Mouse (Mus musculus): ENCODE data around the gene Atp6v0e2. TPM values are rescaled to one million over a fixed set of nuclear protein-coding genes. Genes with fewer than 3 reads are reported as not detected.

Atp6v0e2 gene
- polyA plus RNA-seq, 1 experiment from 2014 or later = 55.1 TPM

DNA sequence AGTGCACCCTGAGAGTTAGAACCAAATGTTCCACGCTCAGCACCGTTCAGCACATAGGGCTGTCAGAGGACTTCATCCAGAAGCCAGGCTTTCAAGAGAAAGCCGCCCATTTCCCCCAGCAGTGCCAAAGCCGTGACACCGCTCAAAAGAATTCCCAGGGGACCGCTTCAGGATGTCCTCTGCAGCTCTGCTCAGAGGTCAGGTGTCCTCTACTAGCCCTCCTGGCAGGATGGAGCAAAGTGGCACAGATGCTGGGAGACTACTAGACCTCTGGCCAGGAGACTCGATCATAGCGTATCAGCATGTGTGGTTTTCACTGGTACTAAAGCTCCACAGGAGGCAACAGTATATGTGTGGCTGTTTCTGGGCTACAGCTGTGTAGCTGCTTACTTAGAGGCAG, 2.5 kb upstream of the Atp6v0e2 start:
- no peaks in the 10 kb centered on the region for H3K36me3 ChIP-seq (ENCODE audit: control insufficient read depth, insufficient read depth, low read length)
- H3K9me3 ChIP-seq (ENCODE audit: control insufficient read depth, low read length) = no peaks in the 10 kb centered on the region
- H3K27me3 ChIP-seq (ENCODE audit: control insufficient read depth, insufficient read depth, low read length) = no peaks in the 10 kb centered on the region
- no peak overlapping the region for H3K4me2 ChIP-seq (replicated peaks; ENCODE audit: low read depth, low read length)
- no peak overlapping the region for H3K9ac ChIP-seq (ENCODE audit: low read depth, low read length)
- H3K4me3 ChIP-seq (ENCODE audit: low read depth, low read length) = no peak overlapping the region
- H3K4me1 ChIP-seq (replicated peaks; ENCODE audit: control insufficient read depth, insufficient read depth, low read length) = peaks cover 4% of the 10 kb centered on the region
- DNase-seq (ENCODE audit: low spot score) = no peak
- no peak overlapping the region for H3K27ac ChIP-seq (ENCODE audit: low read depth, low read length)
- ATAC-seq (ENCODE audit: low FRiP score) = no peak
- WGBS = 83% methylated on average over 8 of the region's 8 CpGs

DNA sequence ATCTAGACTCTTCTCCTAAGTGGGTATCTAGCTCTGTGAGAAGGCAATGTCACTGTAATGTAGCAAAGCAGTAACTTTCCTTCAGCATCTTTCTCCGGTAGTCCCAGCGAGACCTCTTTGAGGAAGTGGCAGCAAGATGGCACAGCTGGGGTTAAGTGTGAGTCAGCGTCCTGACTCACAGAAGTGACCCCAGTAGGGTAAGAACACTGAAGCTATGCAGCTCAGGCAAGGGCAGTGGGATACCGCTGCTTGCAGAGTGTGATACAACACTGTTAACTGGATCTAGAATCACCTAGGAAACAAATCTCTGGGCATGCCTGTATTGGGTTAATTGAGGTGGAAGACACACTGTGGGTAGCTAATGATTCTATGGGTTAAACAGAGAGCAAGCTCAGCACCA, 1.3 kb upstream of the Atp6v0e2 start:
- Histone ChIP-seq H3K27ac (ENCODE audit: low read depth, low read length) (no peak overlapping the region), H3K4me1 (replicated peaks; ENCODE audit: control insufficient read depth, insufficient read depth, low read length) (peaks cover 4% of the 10 kb centered on the region), H3K4me3 (ENCODE audit: low read depth, low read length) (no peak overlapping the region), H3K36me3 (ENCODE audit: control insufficient read depth, insufficient read depth, low read length) (no peaks in the 10 kb centered on the region), H3K4me2 (replicated peaks; ENCODE audit: low read depth, low read length) (no peak overlapping the region), H3K27me3 (ENCODE audit: control insufficient read depth, insufficient read depth, low read length) (no peaks in the 10 kb centered on the region), H3K9me3 (ENCODE audit: control insufficient read depth, low read length) (no peaks in the 10 kb centered on the region), H3K9ac (ENCODE audit: low read depth, low read length) (no peak overlapping the region)
- ATAC-seq (ENCODE audit: low FRiP score) = no peak
- WGBS = 78% methylated on average over 4 of the region's 4 CpGs
- DNase-seq (ENCODE audit: low spot score) = no peak

DNA sequence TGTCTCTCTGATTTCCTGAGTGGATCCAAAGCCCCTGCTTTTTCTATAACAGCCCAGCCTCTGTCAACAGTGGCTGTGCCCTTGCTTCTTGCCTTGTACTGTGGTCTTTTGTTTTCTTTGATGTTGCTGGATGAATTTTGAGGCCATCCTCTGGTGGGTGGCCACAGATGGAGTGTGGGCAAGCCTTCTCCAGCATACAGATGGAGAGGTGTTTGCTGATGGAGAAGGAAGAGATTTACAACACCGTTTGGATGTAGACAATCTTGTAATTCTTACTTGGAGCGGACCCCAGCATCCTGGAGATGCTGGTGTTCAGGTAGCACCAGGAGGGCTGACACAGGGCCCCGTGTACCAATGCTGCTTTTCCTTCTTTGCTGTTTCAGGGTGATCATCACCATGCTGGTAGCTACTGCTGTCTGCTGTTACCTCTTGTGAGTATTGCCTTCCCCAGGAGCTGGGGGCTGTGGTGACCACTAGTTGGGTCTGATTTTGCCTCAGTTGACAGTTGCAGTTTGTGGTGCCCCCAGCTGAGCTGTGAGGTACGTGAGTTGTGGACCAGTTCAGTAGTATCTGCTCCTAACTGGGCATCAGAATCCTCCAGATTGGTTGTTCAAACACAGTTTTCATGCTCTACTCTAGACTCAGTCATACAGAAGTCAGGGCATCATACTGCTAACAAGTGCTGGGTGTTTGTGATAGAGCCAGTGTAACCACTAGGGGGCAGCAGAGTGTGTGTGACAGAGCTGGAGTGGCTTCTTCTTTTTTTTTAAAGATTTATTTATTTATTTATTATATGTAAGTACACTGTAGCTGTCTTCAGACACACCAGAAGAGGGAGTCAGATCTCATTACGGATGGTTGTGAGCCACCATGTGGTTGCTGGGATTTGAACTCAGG, 1.7 kb downstream of the Atp6v0e2 start:
- Histone ChIP-seq H3K9ac (ENCODE audit: low read depth, low read length) (no peak overlapping the region), H3K27me3 (ENCODE audit: control insufficient read depth, insufficient read depth, low read length) (no peaks in the 10 kb centered on the region), H3K4me2 (replicated peaks; ENCODE audit: low read depth, low read length) (no peak overlapping the region), H3K4me3 (ENCODE audit: low read depth, low read length) (no peak overlapping the region), H3K4me1 (replicated peaks; ENCODE audit: control insufficient read depth, insufficient read depth, low read length) (peaks cover 4% of the 10 kb centered on the region), H3K9me3 (ENCODE audit: control insufficient read depth, low read length) (no peaks in the 10 kb centered on the region), H3K36me3 (ENCODE audit: control insufficient read depth, insufficient read depth, low read length) (no peaks in the 10 kb centered on the region), H3K27ac (ENCODE audit: low read depth, low read length) (no peak overlapping the region)
- DNase-seq (ENCODE audit: low spot score) (peak; percentile 82), ATAC-seq (ENCODE audit: low FRiP score) (no peak)
- WGBS = 68% methylated on average over 4 of the region's 5 CpGs

DNA sequence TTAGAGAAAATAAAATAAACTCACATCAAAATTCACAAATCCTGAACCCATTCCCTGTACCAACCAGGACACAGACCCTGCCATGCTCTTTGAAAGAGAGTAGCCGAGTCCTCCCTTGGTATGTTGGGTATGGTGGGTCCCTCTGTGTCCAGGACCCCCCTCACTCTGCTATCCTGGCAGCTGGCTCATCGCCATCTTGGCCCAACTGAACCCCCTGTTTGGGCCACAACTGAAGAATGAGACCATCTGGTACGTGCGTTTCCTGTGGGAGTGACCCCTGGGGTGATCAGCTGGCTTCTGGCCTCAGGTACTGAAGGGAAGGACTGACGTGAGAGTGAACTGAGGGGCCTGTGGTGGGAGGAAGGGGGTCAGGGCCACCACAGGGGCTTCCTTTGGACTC, 2.4 kb downstream of the Atp6v0e2 start:
- H3K27me3 ChIP-seq (ENCODE audit: control insufficient read depth, insufficient read depth, low read length) = no peaks in the 10 kb centered on the region
- 67% methylated on average over 5 of the region's 5 CpGs for WGBS
- no peak overlapping the region for H3K9ac ChIP-seq (ENCODE audit: low read depth, low read length)
- no peak for ATAC-seq (ENCODE audit: low FRiP score)
- no peak overlapping the region for H3K27ac ChIP-seq (ENCODE audit: low read depth, low read length)
- no peak for DNase-seq (ENCODE audit: low spot score)
- no peaks in the 10 kb centered on the region for H3K36me3 ChIP-seq (ENCODE audit: control insufficient read depth, insufficient read depth, low read length)
- H3K9me3 ChIP-seq (ENCODE audit: control insufficient read depth, low read length) = no peaks in the 10 kb centered on the region
- H3K4me3 ChIP-seq (ENCODE audit: low read depth, low read length) = no peak overlapping the region
- H3K4me1 ChIP-seq (replicated peaks; ENCODE audit: control insufficient read depth, insufficient read depth, low read length) = peaks cover 4% of the 10 kb centered on the region
- no peak overlapping the region for H3K4me2 ChIP-seq (replicated peaks; ENCODE audit: low read depth, low read length)

DNA sequence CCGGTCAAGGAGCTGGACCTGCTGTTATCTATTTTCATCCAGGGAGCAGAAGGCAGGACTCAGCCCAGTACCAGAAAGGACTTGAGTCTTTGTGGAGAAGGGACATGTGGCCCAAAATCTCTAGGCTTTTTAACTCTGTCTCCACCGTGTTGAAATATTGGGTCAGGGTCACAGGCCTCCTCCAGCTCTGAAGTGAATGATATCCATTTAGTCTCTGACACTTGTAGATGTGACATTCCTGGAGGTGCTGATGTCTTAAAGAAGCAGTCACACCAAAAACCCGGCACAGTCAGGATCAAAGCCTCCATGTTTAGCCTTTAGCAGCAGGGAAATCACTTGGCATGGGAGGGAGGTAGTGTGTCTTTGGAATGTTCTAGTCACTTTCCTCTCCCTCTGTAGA, 3.3 kb downstream of the Atp6v0e2 start:
- H3K36me3 ChIP-seq (ENCODE audit: control insufficient read depth, insufficient read depth, low read length) = no peaks in the 10 kb centered on the region
- DNase-seq (ENCODE audit: low spot score) (no peak), ATAC-seq (ENCODE audit: low FRiP score) (no peak)
- H3K27ac ChIP-seq (ENCODE audit: low read depth, low read length) = no peak overlapping the region
- H3K4me2 ChIP-seq (replicated peaks; ENCODE audit: low read depth, low read length) = no peak overlapping the region
- H3K4me3 ChIP-seq (ENCODE audit: low read depth, low read length) = no peak overlapping the region
- peaks cover 4% of the 10 kb centered on the region for H3K4me1 ChIP-seq (replicated peaks; ENCODE audit: control insufficient read depth, insufficient read depth, low read length)
- WGBS = 65% methylated on average over 3 of the region's 3 CpGs
- H3K9me3 ChIP-seq (ENCODE audit: control insufficient read depth, low read length) = no peaks in the 10 kb centered on the region
- H3K27me3 ChIP-seq (ENCODE audit: control insufficient read depth, insufficient read depth, low read length) = no peaks in the 10 kb centered on the region
- H3K9ac ChIP-seq (ENCODE audit: low read depth, low read length) = no peak overlapping the region

DNA sequence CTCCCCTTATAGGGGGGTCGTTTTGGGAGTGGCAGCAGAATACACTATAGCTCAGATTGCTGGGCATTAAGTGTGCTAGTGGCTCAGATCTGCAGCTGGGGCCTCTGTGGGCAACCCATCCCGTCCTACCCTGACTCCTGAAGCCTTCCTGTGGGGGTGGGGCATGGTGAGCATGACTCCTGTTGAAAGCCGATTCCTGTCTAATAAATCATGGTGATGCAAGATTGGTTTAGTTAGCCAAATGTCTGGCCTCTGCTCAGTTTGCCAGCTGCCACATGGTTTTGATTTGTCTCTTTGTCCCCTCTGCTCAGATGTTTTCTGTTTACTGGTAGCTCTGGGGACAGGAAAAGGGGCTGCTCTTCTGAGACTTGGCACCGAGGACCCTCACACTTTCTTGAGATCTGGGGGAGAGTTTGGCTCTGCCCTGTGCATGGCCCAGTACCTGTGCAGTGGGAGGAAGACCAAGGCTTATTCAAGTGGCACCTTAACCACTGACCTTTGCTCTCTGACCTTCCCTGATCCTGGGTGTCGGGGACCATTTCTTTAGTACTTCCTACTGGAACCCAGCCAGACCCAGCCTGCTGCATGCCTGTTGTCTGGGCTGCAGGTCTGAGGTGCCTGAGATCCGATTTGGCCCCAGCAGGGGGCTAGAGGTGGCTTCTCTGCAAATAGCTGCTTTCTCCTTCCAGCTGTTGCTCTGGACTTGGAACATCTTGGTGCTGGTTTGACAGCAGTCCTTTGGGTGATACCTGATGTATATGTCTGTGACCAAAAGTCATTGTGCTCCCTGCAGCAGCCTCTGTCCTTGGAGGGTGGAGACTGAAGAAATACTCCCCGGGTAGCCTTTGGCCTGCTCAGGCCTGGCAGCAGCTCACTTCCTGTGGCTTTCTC, 4.4 kb downstream of the Atp6v0e2 start:
- Histone ChIP-seq H3K4me2 (replicated peaks; ENCODE audit: low read depth, low read length) (no peak overlapping the region), H3K36me3 (ENCODE audit: control insufficient read depth, insufficient read depth, low read length) (no peaks in the 10 kb centered on the region), H3K4me1 (replicated peaks; ENCODE audit: control insufficient read depth, insufficient read depth, low read length) (peaks cover 4% of the 10 kb centered on the region), H3K9me3 (ENCODE audit: control insufficient read depth, low read length) (no peaks in the 10 kb centered on the region), H3K27ac (ENCODE audit: low read depth, low read length) (no peak overlapping the region), H3K27me3 (ENCODE audit: control insufficient read depth, insufficient read depth, low read length) (no peaks in the 10 kb centered on the region), H3K4me3 (ENCODE audit: low read depth, low read length) (no peak overlapping the region), H3K9ac (ENCODE audit: low read depth, low read length) (no peak overlapping the region)
- 50% methylated on average over 7 of the region's 7 CpGs for WGBS
- no peak for ATAC-seq (ENCODE audit: low FRiP score)
- DNase-seq (ENCODE audit: low spot score) = no peak

DNA sequence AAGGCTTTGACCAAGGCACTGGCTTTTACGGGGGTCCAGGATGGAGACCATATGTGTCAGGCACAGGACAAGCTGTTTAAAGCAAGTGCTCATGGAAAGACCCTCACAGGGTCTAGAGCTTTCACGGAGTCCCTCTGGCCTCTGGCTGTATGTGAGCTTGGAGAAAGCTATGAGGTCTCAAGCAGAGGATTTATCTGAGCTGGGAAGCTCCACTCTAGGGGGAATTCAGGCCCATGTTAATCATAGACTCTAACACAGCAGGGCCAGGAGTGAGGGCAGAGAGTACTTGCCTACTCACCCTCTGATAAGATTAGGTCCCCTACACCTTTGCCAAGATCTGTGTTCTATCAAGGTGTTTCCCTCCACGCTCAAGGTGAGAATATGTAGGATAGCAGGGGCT, 5.2 kb downstream of the Atp6v0e2 start:
- Histone ChIP-seq H3K4me3 (ENCODE audit: low read depth, low read length) (no peak overlapping the region), H3K27me3 (ENCODE audit: control insufficient read depth, insufficient read depth, low read length) (no peaks in the 10 kb centered on the region), H3K27ac (ENCODE audit: low read depth, low read length) (no peak overlapping the region), H3K9me3 (ENCODE audit: control insufficient read depth, low read length) (no peaks in the 10 kb centered on the region), H3K4me1 (replicated peaks; ENCODE audit: control insufficient read depth, insufficient read depth, low read length) (peaks cover 4% of the 10 kb centered on the region), H3K4me2 (replicated peaks; ENCODE audit: low read depth, low read length) (no peak overlapping the region), H3K36me3 (ENCODE audit: control insufficient read depth, insufficient read depth, low read length) (no peaks in the 10 kb centered on the region), H3K9ac (ENCODE audit: low read depth, low read length) (no peak overlapping the region)
- DNase-seq (ENCODE audit: low spot score) (no peak), ATAC-seq (ENCODE audit: low FRiP score) (no peak)
- whole genome bisulfite sequencing = 88% methylated on average over 3 of the region's 3 CpGs

DNA sequence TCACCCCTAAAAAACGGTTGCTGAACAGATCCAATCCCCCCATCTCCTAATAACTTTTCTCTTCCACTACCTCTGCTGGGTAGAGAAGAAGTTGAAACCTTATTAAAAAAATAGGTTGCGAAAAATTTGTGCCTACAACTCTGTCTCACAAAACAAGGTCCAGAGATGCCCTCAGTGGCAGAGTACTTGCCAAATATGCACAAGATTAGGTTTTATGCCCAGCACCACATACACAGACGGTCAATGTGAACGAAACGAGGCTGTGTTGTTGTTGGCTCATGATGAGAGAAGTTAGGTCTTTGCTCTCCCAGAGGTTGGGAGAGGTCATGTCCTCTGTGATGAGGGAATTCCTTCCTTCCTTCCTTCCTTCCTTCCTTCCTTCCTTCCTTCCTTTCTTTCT, 7.8 kb downstream of the Atp6v0e2 start:
- Histone ChIP-seq H3K9ac (ENCODE audit: low read depth, low read length) (no peak overlapping the region), H3K36me3 (ENCODE audit: control insufficient read depth, insufficient read depth, low read length) (no peaks in the 10 kb centered on the region), H3K27ac (ENCODE audit: low read depth, low read length) (no peak overlapping the region), H3K27me3 (ENCODE audit: control insufficient read depth, insufficient read depth, low read length) (no peaks in the 10 kb centered on the region), H3K4me1 (replicated peaks; ENCODE audit: control insufficient read depth, insufficient read depth, low read length) (no peaks in the 10 kb centered on the region), H3K4me2 (replicated peaks; ENCODE audit: low read depth, low read length) (no peak overlapping the region), H3K4me3 (ENCODE audit: low read depth, low read length) (no peak overlapping the region), H3K9me3 (ENCODE audit: control insufficient read depth, low read length) (no peaks in the 10 kb centered on the region)
- WGBS = 78% methylated on average over 5 of the region's 5 CpGs
- DNase-seq (ENCODE audit: low spot score) (no peak), ATAC-seq (ENCODE audit: low FRiP score) (no peak)

Measured in hindbrain, embryonic 11.5 days (tissue).